Mouse (Mus musculus) kidney, embryonic 15.5 days (tissue): ENCODE results near the gene Mettl3. TPM values are rescaled to one million over a fixed set of nuclear protein-coding genes. Genes with fewer than 3 reads are reported as not detected.
A peak's percentile ranks its signal among the peaks of the same experiment; 100 is the strongest.

Experiments
- ATAC-seq: fragments of 200-750 bp; cut with Nextera tagmentation; replicated peaks from 2 replicates; pipeline ENCODE4 v1.8.0; 2017; ENCODE audit warnings: moderate TSS enrichment; ENCODE audit not compliant: low FRiP score
- H3K27ac ChIP-seq: fragments of 300-500 bp; sonication (generic); 2 replicates; pipeline ENCODE4 v1.5.1; 2015; ENCODE audit warnings: mild to moderate bottlenecking, inconsistent platforms
- H3K27me3 ChIP-seq: fragments of 300-500 bp; sonication (generic); 2 replicates; pipeline ENCODE4 v1.6.1; 2015; ENCODE audit warnings: inconsistent platforms
- H3K36me3 ChIP-seq: fragments of 300-500 bp; sonication (generic); 2 replicates; pipeline ENCODE4 v1.6.1; 2015; ENCODE audit warnings: inconsistent platforms
- H3K4me1 ChIP-seq: fragments of 300-500 bp; sonication (generic); 2 replicates; pipeline ENCODE4 v1.6.1; 2015; ENCODE audit warnings: inconsistent platforms
- H3K4me2 ChIP-seq: fragments of 300-500 bp; sonication (generic); 2 replicates; pipeline ENCODE4 v1.6.1; 2015; ENCODE audit warnings: moderate library complexity, mild to moderate bottlenecking, inconsistent platforms
- H3K4me3 ChIP-seq: fragments of 300-500 bp; sonication (generic); replicated peaks from 2 replicates; pipeline ENCODE4 v1.5.1; 2015; ENCODE audit warnings: mild to moderate bottlenecking, inconsistent platforms
- H3K9ac ChIP-seq: fragments of 300-500 bp; sonication (generic); 2 replicates; pipeline ENCODE4 v1.6.1; 2015; ENCODE audit warnings: mild to moderate bottlenecking, inconsistent platforms
- H3K9me3 ChIP-seq: fragments of 300-500 bp; sonication (generic); replicated peaks from 2 replicates; pipeline ENCODE4 v1.6.1; 2016; ENCODE audit warnings: inconsistent platforms
- WGBS: fragments of 180-500 bp; shearing (Covaris S2); methylation state at CpG from one replicate; pipeline ENCODE4 v1.1.7; 2015; ENCODE audit warnings: mixed read lengths; 5-methylcytosine and 5-hydroxymethylcytosine counted together
- polyA plus RNA-seq: library from polyadenylated mRNA; unstranded; fragments of >200 nt; fragmentation: Nextera tagmentation; extraction: Ambion mirVana; gene quantifications from 2 replicates; pipeline ENCODE4 v1.2.1, GENCODE M21; 2015

Mettl3 gene
- polyA plus RNA-seq, 1 experiment from 2014 or later: 52.8 TPM

- H3K36me3 ChIP-seq: peaks cover 18% of the 10 kb centered on the region; the same call in 1 of the 2 replicates
- H3K4me1 ChIP-seq: peaks cover 16% of the 10 kb centered on the region
- peak overlapping the region; percentile 70 for H3K4me2 ChIP-seq
- 2% methylated on average over 21 of the region's 21 CpGs for WGBS
- H3K9ac ChIP-seq: peak overlapping the region; percentile 74
- H3K4me3 ChIP-seq: peak overlapping the region; percentile 83
- H3K27me3 ChIP-seq: no peaks in the 10 kb centered on the region
- peak; percentile 47 for ATAC-seq
- H3K9me3 ChIP-seq: no peaks in the 10 kb centered on the region
- peak overlapping the region; percentile 89 for H3K27ac ChIP-seq
Measured at GRCm38 (mm10) chr14:52279747-52280120, 25.2 kb downstream of the Mettl3 start.

- Histone ChIP-seq H3K4me3 (peak within 1 kb of the TSS; percentile 83), H3K9me3 (no peaks in the 10 kb centered on the region), H3K27me3 (no peaks in the 10 kb centered on the region), H3K27ac (peak within 1 kb of the TSS; percentile 93), H3K4me2 (peak within 1 kb of the TSS; percentile 74), H3K4me1 (peaks cover 16% of the 10 kb centered on the region), H3K36me3 (peaks cover 19% of the 10 kb centered on the region; the same call in 1 of the 2 replicates), H3K9ac (peak within 1 kb of the TSS; percentile 74)
- ATAC-seq: peak; percentile 99
- under 1% methylated on average over 66 of the region's 66 CpGs for WGBS
Measured at GRCm38 (mm10) chr14:52278932-52279746, 25.8 kb downstream of the Mettl3 start, which contains the start of the genes Tox4 and Rab2b. Gene Tox4, plus strand, starts transcription at chr14:52279146. Gene Rab2b, minus strand, starts transcription at chr14:52279545.

- no peak overlapping the region for H3K4me2 ChIP-seq
- H3K36me3 ChIP-seq: peaks cover 28% of the 10 kb centered on the region; the same call in 1 of the 2 replicates
- no peak overlapping the region for H3K9ac ChIP-seq
- no peaks in the 10 kb centered on the region for H3K9me3 ChIP-seq
- no peak overlapping the region for H3K27ac ChIP-seq
- ATAC-seq: no peak
- no peak overlapping the region for H3K4me3 ChIP-seq
- peaks cover 16% of the 10 kb centered on the region for H3K4me1 ChIP-seq
- 90% methylated on average over 4 of the region's 4 CpGs for WGBS
- H3K27me3 ChIP-seq: no peaks in the 10 kb centered on the region
Measured at GRCm38 (mm10) chr14:52277210-52277609, 27.7 kb downstream of the Mettl3 start.

- ATAC-seq: no peak
- H3K9ac ChIP-seq: no peak overlapping the region
- 67% methylated on average over 3 of the region's 3 CpGs for WGBS
- H3K27ac ChIP-seq: no peak overlapping the region
- H3K9me3 ChIP-seq: no peaks in the 10 kb centered on the region
- H3K4me2 ChIP-seq: no peak overlapping the region
- peaks cover 40% of the 10 kb centered on the region for H3K36me3 ChIP-seq
- H3K4me1 ChIP-seq: no peaks in the 10 kb centered on the region
- no peak overlapping the region for H3K4me3 ChIP-seq
- no peaks in the 10 kb centered on the region for H3K27me3 ChIP-seq
Measured at GRCm38 (mm10) chr14:52272781-52273180, 32.1 kb downstream of the Mettl3 start.

GRCm38 (mm10) chr14:52257484-52258213 lies 47.3 kb downstream of the Mettl3 start, which contains the start of gene Chd8:
Gene Chd8, minus strand, starts transcription at chr14:52257780.
- peak within 1 kb of the TSS; percentile 81 for H3K4me3 ChIP-seq
- H3K4me1 ChIP-seq: peaks cover 18% of the 10 kb centered on the region
- peak within 1 kb of the TSS; percentile 75 for H3K4me2 ChIP-seq
- WGBS: under 1% methylated on average over 54 of the region's 54 CpGs
- H3K9ac ChIP-seq: peak within 1 kb of the TSS; percentile 81
- H3K27me3 ChIP-seq: no peaks in the 10 kb centered on the region
- H3K36me3 ChIP-seq: peaks cover 16% of the 10 kb centered on the region
- H3K9me3 ChIP-seq: no peaks in the 10 kb centered on the region
- H3K27ac ChIP-seq: peak within 1 kb of the TSS; percentile 97
- ATAC-seq: peak; percentile 100

GRCm38 (mm10) chr14:52256311-52257175 lies 48.4 kb downstream of the Mettl3 start:
- H3K4me1 ChIP-seq: peaks cover 18% of the 10 kb centered on the region
- no peaks in the 10 kb centered on the region for H3K9me3 ChIP-seq
- H3K4me3 ChIP-seq: peak overlapping the region; percentile 81
- no peak for ATAC-seq
- H3K4me2 ChIP-seq: peak overlapping the region; percentile 75
- peak overlapping the region; percentile 97 for H3K27ac ChIP-seq
- H3K36me3 ChIP-seq: peaks cover 7% of the 10 kb centered on the region; the same call in 1 of the 2 replicates
- 8% methylated on average over 18 of the region's 18 CpGs for WGBS
- no peaks in the 10 kb centered on the region for H3K27me3 ChIP-seq
- peak overlapping the region; percentile 81 for H3K9ac ChIP-seq

- H3K9ac ChIP-seq: no peak overlapping the region
- no peak overlapping the region for H3K4me3 ChIP-seq
- no peak overlapping the region for H3K27ac ChIP-seq
- peaks cover 26% of the 10 kb centered on the region for H3K4me1 ChIP-seq
- no peak for ATAC-seq
- no peaks in the 10 kb centered on the region for H3K9me3 ChIP-seq
- H3K27me3 ChIP-seq: no peaks in the 10 kb centered on the region
- WGBS: 71% methylated on average over 4 of the region's 4 CpGs
- no peak overlapping the region for H3K4me2 ChIP-seq
- H3K36me3 ChIP-seq: peaks cover 4% of the 10 kb centered on the region; the same call in 1 of the 2 replicates
Measured at GRCm38 (mm10) chr14:52246129-52246528, 58.8 kb downstream of the Mettl3 start.

Other genes with a start within 250 kb of the Mettl3 start
- gene Hnrnpc, start 201.1 kb downstream of the Mettl3 start, polyA plus RNA-seq: 682 and 728 TPM in 2 replicates
- gene Rpgrip1, start 194.4 kb downstream of the Mettl3 start, polyA plus RNA-seq: 79.3 and 81.1 TPM in 2 replicates
- 63.2 and 69.1 TPM in 2 replicates for gene Supt16, start 107.7 kb downstream of the Mettl3 start, polyA plus RNA-seq
- gene Chd8, start 47.3 kb downstream of the Mettl3 start, polyA plus RNA-seq: 33.8 and 40.5 TPM in 2 replicates
- gene Tox4, start 26.0 kb downstream of the Mettl3 start, polyA plus RNA-seq: 44.6 and 49.1 TPM in 2 replicates
- gene Rab2b, start 25.6 kb downstream of the Mettl3 start, polyA plus RNA-seq: 21.9 and 23.5 TPM in 2 replicates
- 37.8 and 39.3 TPM in 2 replicates for gene Sall2, start 23.6 kb upstream of the Mettl3 start, polyA plus RNA-seq
- not detected in 2 replicates for gene Olfr1513, start 51.3 kb upstream of the Mettl3 start, polyA plus RNA-seq
- not detected in 2 replicates for gene Olfr1512, start 74.0 kb upstream of the Mettl3 start, polyA plus RNA-seq
- not detected in 2 replicates for gene Olfr1511, start 92.3 kb upstream of the Mettl3 start, polyA plus RNA-seq
- not detected in 2 replicates for gene Olfr1510, start 109.2 kb upstream of the Mettl3 start, polyA plus RNA-seq
- not detected in 2 replicates for gene Olfr1509, start 137.9 kb upstream of the Mettl3 start, polyA plus RNA-seq
- not detected in 2 replicates for gene Olfr1508, start 162.4 kb upstream of the Mettl3 start, polyA plus RNA-seq
- not detected in 2 replicates for gene Olfr1507, start 190.6 kb upstream of the Mettl3 start, polyA plus RNA-seq